Mouse (Mus musculus) adrenal gland, postnatal 36 days (tissue): Measurements from ENCODE around the gene Sgcb. TPM values are rescaled to one million over a fixed set of nuclear protein-coding genes. Genes with fewer than 3 reads are reported as not detected.
"Not testable (repeated sequence)": the region's sequence is repeated elsewhere in the genome, so short reads cannot be mapped to it uniquely, and the experiment has no call there.

Experiments used
- DNase-seq, 2 experiments: peaks; one replicate each; pipeline ENCODE4 v3.0.0; 2021; ENCODE audit warnings: mixed read lengths in 1 of 2
- total RNA-seq, 2 experiments: library from RNA; stranded (reverse); gene quantifications; 2 replicates each; pipeline ENCODE4 v1.2.3; 2021

The Sgcb gene
- total RNA-seq, 2 experiments from 2014 or later = 23.2 to 25.7 TPM

- peak; percentile 77 to 81 for DNase-seq
Observed at GRCm38 (mm10) chr5:73633141-73633540, 14.4 kb downstream of the Sgcb start.

DNA sequence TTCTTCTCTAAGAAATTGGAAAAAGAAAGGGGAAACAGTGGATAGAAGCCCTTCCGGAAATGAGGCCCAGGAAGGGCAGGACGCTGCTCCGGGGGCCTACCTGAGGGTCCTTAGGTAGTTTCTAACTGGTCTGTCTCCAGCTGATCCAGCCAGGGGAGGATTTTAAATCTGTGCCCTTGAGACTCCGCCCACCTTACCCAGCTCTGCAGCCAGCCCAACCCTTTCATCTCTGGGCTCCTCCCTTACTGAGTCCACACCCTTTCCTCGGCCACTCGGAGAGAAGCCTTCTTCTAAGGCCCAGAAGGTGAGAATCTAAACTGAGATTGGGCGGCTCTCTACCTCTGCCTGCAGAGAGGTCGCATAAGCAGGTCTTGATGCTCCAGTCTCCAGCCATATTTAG, 15.3 kb downstream of the Sgcb start, which contains the start of gene Lrrc66:
Gene Lrrc66, minus strand, starts transcription at position 236 of the 400 bp plus-strand sequence.
- no peak for DNase-seq

DNA sequence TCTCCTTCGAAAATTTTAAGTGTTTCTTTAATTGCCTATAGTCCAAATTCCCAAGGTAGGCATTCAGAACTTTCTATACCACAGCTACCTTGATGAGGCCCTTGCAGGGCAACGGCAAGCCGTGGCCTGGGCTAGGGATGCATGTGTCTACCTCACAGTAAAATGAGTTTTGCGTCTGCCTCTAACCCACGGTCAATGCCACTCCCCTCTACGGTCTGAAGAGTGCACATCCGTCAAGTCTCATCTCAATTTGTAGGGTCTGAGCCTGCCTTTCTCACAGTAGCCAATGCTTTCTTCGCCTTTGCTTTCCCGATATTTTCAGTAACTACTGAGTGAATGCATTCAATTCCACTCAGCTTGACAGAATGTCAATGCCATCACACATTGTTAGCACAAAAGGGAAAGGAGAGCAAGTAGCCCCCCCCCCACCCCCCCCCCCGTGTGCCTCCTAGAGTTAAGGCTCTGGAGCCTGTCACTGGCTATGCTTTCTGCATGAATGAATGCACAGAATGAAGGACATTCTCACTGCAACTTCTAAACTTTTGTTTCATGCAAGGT, 16.5 kb downstream of the Sgcb start:
- no peak for DNase-seq

DNA sequence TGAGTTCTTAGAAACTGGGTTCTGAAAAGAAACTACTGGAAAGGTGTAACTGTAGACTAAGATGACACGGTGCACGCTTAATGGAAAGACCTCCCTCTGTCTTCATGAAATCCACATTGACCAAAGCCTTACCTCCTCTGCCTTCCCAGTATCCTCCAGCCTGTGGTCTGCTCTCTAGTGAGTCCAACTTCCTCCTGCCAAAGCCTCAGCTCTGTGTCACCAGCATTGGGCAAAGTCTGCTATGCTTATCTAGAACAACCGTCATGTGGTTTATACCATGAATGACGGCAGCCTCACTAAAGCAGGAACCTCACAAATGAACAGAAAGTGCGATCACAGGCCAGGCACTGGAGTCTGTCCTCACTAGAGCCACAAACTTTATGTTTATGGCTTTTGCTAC, 17.4 kb downstream of the Sgcb start:
- no peak for DNase-seq

DNA sequence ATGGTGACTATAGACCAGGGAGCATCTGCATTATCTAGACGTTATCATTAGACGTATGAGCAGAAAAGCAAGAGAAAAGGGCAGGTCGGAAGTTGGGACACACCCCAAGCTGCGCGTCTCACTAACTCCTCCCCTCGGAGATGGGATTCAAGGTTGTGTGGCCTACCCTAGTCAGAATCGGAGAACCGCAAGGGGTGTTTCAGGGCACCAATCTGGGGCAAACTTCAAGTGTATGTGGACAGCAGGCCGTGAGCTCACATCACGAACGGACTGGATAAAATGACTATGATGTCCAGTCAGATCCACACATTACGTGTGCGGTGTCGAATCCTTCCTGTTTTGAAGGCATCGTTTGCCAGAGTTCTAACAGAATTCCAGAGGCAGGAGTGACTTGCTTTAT, 19.6 kb downstream of the Sgcb start:
- DNase-seq = no peak

GRCm38 (mm10) chr5:73627559-73627958, 20.0 kb downstream of the Sgcb start:
- no peak for DNase-seq

DNA sequence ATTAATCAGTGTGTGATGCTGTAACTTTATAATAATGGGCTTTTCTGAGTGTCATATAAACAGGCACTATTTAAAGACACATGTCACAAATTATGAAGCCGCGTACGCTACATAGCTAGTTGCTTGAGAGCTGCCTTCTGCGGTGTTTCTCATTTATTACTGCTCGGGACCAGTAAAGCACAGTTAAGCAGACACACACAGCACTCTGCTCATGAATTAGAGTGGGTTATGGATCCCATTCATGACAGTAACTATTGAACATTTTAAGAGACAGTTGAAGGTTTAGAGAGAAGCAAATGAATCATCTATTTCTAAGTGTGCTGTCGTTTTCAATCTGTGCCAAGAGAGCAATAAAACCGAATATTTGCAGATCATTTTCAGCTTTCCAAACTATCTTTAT, 20.7 kb downstream of the Sgcb start:
- no peak for DNase-seq

DNA sequence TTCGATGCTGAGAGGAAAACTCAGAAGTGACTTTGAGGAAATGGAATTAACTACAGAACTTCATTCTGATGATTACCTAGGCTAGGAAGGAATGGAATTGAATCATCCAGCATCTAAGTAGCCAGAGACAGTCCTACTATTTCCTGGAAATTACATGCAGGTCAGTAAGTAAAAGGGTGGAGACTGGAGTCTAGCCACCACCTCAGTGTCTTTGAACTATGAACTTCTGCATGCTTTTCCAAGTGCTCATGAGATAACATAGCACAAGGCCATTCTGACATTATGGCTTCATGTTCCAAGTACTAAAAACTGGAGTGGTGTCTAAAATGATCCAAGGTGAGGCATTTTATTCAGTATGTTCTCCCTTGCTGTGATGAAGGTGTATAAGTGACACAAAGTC, 22.1 kb downstream of the Sgcb start:
- DNase-seq = no peak

- DNase-seq = no peak
Observed at GRCm38 (mm10) chr5:73618969-73619368, 28.6 kb downstream of the Sgcb start.

GRCm38 (mm10) chr5:73615211-73615610, 32.4 kb downstream of the Sgcb start:
- no peak for DNase-seq

DNA sequence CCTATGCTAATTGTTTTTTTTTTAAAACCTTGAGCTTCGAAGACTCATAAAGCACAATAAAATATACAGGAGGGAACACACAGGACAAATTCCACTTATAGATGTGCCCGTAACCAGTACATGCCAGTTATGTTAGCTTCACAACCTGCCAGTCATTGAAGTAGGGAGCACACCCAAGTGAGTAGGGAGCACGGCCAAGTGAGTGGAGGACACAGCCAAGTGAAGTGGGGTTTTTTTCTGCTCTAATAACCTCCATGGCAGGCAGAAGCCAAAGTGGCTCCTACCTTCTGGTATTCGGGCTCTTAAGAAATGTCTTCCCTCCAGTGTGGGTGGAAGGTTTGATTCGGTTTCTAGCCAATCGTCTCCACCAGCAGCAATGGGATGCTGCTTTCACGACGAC, 34.3 kb downstream of the Sgcb start:
- no peak for DNase-seq

GRCm38 (mm10) chr5:73611071-73611470, 36.5 kb downstream of the Sgcb start:
- no peak for DNase-seq

- no peak for DNase-seq
Observed at GRCm38 (mm10) chr5:73604964-73605363, 42.6 kb downstream of the Sgcb start.

DNA sequence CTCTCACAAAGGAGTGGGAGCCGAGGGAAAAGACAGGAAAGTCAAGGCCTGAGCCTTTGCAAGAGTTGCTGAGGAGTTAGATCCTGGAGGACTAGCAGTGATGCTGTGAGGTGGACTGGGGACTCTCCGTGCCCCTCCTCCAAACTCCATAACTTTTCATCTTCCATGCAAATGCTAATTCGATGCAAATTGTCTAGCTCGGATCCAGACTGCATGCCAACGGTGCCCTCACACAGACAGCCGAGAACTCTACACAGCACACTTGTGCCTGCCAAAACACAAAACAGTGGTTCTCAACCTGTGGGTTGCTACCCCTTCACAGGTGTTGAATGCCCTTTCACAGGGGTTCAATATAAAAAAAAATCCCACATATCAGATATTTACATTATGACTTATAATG, 43.0 kb downstream of the Sgcb start:
- no peak for DNase-seq

- DNase-seq = no peak
Observed at GRCm38 (mm10) chr5:73602865-73603264, 44.7 kb downstream of the Sgcb start.

GRCm38 (mm10) chr5:73601361-73601763, 46.2 kb downstream of the Sgcb start:
- DNase-seq = no peak

- DNase-seq = peak; percentile 53 to 58
Observed at GRCm38 (mm10) chr5:73599991-73600390, 47.6 kb downstream of the Sgcb start.

GRCm38 (mm10) chr5:73598943-73599695, 48.5 kb downstream of the Sgcb start:
- DNase-seq = peak; percentile 39 to 59

GRCm38 (mm10) chr5:73587119-73587518, 60.5 kb downstream of the Sgcb start:
- no peak for DNase-seq

- no peak for DNase-seq
Observed at GRCm38 (mm10) chr5:73586597-73586996, 61.0 kb downstream of the Sgcb start.

GRCm38 (mm10) chr5:73585212-73586115, 62.1 kb downstream of the Sgcb start:
- DNase-seq = peak; percentile 69 to 70

DNA sequence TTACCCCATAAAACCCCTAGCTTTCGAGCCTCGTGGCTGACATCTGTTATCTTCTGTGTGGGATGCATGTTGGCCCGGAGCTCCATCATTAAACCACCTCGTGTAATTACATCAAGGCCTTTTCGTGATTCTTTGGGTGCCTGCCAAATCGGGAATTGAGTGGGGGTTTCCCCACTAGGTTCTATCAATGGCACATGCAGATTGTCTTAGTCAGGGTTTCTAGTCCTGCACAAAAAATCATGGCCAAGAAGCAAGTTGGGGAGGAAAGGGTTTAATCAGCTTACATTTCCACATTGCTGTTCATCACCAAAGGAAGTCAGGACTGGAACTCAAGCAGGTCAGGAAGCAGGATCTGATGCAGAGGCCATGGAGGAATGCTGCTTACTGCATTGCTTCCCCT, 63.6 kb downstream of the Sgcb start:
- not testable (repeated sequence) for DNase-seq
